Mouse (Mus musculus) left cerebral cortex, postnatal 4 days (tissue): ENCODE results near the gene Tas2r135. TPM values are rescaled to one million over a fixed set of nuclear protein-coding genes. Genes with fewer than 3 reads are reported as not detected.
A peak's percentile ranks its signal among the peaks of the same experiment; 100 is the strongest.

Experiments
- DNase-seq: peaks from one replicate; pipeline ENCODE4 v3.0.0-alpha.2; 2022
- intact Hi-C: fragments of 180-260 bp; cut with DNase I; formaldehyde crosslinking; loops from one replicate; pipeline ENCODE4 v1.15.1; 2025
- total RNA-seq, 2 experiments: library from RNA; stranded (reverse); gene quantifications; 2 replicates each; pipeline ENCODE4 v1.2.3; 2021

Tas2r135 gene
- total RNA-seq, result under 1 TPM in 1 of 2 experiments, not detected in 1; 0.36 TPM

GRCm38 (mm10) chr6:42405134-42405533 is at the start of gene Tas2r135:
TSS of gene Tas2r135 (plus strand) at chr6:42405434.
- intact Hi-C loops, result no loop called here

GRCm38 (mm10) chr6:42355794-42356600 is 49.2 kb upstream of the Tas2r135 start:
- DNase-seq, result no peak
- intact Hi-C loops, result no loop called here

More at GRCm38 (mm10) chr6:42405134-42405533, at the start of gene Tas2r135:
- no peak for DNase-seq

- intact Hi-C loops, result no loop called here
- no peak for DNase-seq
Observed at GRCm38 (mm10) chr6:42356913-42357312, 48.3 kb upstream of the Tas2r135 start.

GRCm38 (mm10) chr6:42357901-42358300 is 47.3 kb upstream of the Tas2r135 start:
- DNase-seq, result no peak
- intact Hi-C loops, result no loop called here

- intact Hi-C loops, result no loop called here
Observed at GRCm38 (mm10) chr6:42358901-42359300, 46.3 kb upstream of the Tas2r135 start.

GRCm38 (mm10) chr6:42359364-42360147 is 45.7 kb upstream of the Tas2r135 start:
- no peak for DNase-seq
- intact Hi-C loops, result no loop called here

More at GRCm38 (mm10) chr6:42358901-42359300, 46.3 kb upstream of the Tas2r135 start:
- no peak for DNase-seq

GRCm38 (mm10) chr6:42360231-42360840 is 44.9 kb upstream of the Tas2r135 start:
- intact Hi-C loops, result no loop called here
- no peak for DNase-seq

- intact Hi-C loops, result no loop called here
- DNase-seq, result no peak
Observed at GRCm38 (mm10) chr6:42361041-42361895, 44.0 kb upstream of the Tas2r135 start.

GRCm38 (mm10) chr6:42362074-42362473 is 43.2 kb upstream of the Tas2r135 start:
- intact Hi-C loops, result no loop called here
- DNase-seq, result no peak

GRCm38 (mm10) chr6:42362497-42362896 is 42.7 kb upstream of the Tas2r135 start:
- intact Hi-C loops, result no loop called here
- no peak for DNase-seq

GRCm38 (mm10) chr6:42362974-42363373 is 42.3 kb upstream of the Tas2r135 start:
- intact Hi-C loops, result no loop called here
- no peak for DNase-seq

GRCm38 (mm10) chr6:42364066-42364465 is 41.2 kb upstream of the Tas2r135 start:
- no peak for DNase-seq
- intact Hi-C loops, result no loop called here

GRCm38 (mm10) chr6:42364607-42365006 is 40.6 kb upstream of the Tas2r135 start:
- no peak for DNase-seq
- intact Hi-C loops, result no loop called here

- intact Hi-C loops, result no loop called here
- no peak for DNase-seq
Observed at GRCm38 (mm10) chr6:42365215-42365614, 40.0 kb upstream of the Tas2r135 start.

GRCm38 (mm10) chr6:42369870-42370269 is 35.4 kb upstream of the Tas2r135 start:
- intact Hi-C loops, result no loop called here
- no peak for DNase-seq

GRCm38 (mm10) chr6:42370630-42371363 is 34.4 kb upstream of the Tas2r135 start:
- intact Hi-C loops, result no loop called here
- no peak for DNase-seq

GRCm38 (mm10) chr6:42372001-42372400 is 33.2 kb upstream of the Tas2r135 start:
- DNase-seq, result no peak
- intact Hi-C loops, result no loop called here

- intact Hi-C loops, result no loop called here
- no peak for DNase-seq
Observed at GRCm38 (mm10) chr6:42372421-42372815, 32.8 kb upstream of the Tas2r135 start.

GRCm38 (mm10) chr6:42372816-42373547 is 32.3 kb upstream of the Tas2r135 start, which contains the start of gene Epha1:
TSS of gene Epha1 (minus strand) at chr6:42373268.
- intact Hi-C loops, result no loop called here
- DNase-seq, result peak; percentile 58
